Mouse (Mus musculus): ENCODE data around the gene Itpkb. TPM values are rescaled to one million over a fixed set of nuclear protein-coding genes. Genes with fewer than 3 reads are reported as not detected.

Gene Itpkb
- polyA plus RNA-seq, 1 experiment from 2014 or later = 1.4 TPM

Other genes starting within 250 kb of the Itpkb start
- gene Coq8a, start 130.9 kb upstream of the Itpkb start, polyA plus RNA-seq (2015; fragmentation: Nextera tagmentation; extraction: Ambion mirVana) = 37.0 and 43.7 TPM in 2 replicates
- 32.2 and 37.0 TPM in 2 replicates for gene Psen2, start 67.0 kb upstream of the Itpkb start, polyA plus RNA-seq (2015; fragmentation: Nextera tagmentation; extraction: Ambion mirVana)
- not detected in 2 replicates for gene Stum, start 153.0 kb downstream of the Itpkb start, polyA plus RNA-seq (2015; fragmentation: Nextera tagmentation; extraction: Ambion mirVana)
- 51.3 and 52.0 TPM in 2 replicates for gene Parp1, start 238.4 kb downstream of the Itpkb start, polyA plus RNA-seq (2015; fragmentation: Nextera tagmentation; extraction: Ambion mirVana)